Mouse (Mus musculus): Measurements from ENCODE around the gene Nwd2.

The Nwd2 gene

GRCm38 (mm10) chr5:63828380-63829185, 179.7 kb downstream of the Nwd2 start:
- no peak for DNase-seq (ENCODE audit: low spot score)

DNA sequence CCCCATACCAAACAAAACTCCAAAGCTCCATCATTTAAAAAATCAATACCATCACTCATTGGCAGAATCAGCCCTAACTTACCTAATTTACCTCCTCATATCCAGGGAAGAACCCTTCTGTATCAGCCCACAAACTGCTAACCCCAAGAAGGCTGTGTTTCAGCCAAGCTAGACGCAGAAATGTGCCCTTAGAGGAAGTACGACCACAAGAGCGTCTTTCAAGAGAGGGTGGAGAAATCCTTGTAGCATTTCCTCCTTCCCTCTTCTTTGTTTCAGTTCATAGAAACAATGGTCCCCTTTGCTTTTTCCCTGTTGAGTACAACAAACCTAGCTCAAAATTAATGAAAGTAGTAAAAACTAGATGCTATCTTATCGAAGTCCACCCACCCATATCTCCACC, 182.2 kb downstream of the Nwd2 start:
- no peak for DNase-seq (ENCODE audit: low spot score)

DNA sequence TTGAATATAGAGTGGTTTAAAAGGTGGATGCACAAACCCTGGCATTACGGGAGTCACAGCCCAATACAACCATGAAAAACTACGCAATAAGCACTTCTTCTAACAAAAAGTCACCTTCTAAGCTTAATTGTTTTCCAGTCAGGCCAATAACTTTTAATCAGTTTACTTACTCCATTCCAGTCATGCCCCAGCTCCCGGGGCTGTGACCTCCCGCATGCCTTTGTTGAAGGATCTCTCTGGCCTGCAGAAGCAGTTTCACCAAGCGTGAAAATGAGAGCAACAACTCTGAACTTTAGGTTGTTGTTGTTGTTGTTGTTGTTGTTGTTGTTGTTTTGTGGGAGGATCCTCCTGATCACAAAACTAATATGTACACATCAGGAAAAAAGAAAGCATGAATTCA, 185.1 kb downstream of the Nwd2 start:
- DNase-seq (ENCODE audit: low spot score) = no peak

DNA sequence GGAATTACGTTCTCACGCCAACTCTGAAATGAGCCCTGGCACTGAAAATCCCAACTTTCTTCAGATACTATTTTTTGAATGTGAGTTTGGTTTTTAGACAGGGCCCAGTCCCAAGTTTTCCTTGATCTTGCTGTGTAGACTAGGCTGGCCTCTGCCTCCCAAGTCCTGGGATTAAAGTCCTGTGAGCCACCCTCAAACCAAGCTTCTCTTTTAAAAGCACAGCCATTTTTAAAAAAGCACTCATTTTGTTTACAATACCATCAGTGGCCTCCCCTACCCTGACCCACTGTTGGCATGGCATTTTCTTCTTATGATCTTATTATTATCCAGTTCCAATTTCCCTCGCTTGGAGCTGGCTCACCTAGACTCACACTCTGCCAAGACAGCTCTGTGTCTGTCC, 185.5 kb downstream of the Nwd2 start:
- no peak for DNase-seq (ENCODE audit: low spot score)

- DNase-seq (ENCODE audit: low spot score) = no peak
These were observed 188.2 kb downstream of the Nwd2 start for GRCm38 (mm10) chr5:63837115-63837514.

- no peak for DNase-seq (ENCODE audit: low spot score)
These were observed 188.9 kb downstream of the Nwd2 start for GRCm38 (mm10) chr5:63837851-63838250.

DNA sequence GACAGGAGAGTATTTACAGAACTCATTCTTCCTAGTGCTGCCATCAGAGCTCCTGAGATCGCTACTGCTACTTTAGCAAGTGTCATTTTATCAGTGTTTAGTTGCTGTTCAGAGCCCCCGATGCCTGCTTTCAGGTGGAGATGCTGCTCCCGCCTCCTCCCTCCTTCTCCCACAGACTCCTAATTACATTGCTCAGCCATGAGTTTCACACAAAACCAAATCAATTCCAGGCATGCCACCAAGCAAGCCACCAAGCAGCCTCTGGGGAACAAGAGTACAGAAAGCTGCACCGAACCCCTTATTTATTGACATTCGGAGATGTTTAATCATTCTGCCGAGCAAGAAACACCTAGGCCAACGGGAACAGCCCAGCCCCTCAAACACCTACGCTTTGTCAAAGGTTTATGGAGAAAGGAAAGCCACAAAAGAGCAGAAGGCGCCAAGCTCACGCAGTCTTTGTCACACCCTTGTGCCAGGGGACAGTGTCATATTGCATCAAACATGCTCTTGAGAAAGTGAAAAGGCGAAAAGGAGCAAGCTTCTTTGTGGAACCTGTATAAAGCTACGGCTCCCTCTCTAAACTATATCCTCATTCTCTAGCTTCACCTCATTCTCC, 191.0 kb downstream of the Nwd2 start:
- no peak for DNase-seq (ENCODE audit: low spot score)

DNA sequence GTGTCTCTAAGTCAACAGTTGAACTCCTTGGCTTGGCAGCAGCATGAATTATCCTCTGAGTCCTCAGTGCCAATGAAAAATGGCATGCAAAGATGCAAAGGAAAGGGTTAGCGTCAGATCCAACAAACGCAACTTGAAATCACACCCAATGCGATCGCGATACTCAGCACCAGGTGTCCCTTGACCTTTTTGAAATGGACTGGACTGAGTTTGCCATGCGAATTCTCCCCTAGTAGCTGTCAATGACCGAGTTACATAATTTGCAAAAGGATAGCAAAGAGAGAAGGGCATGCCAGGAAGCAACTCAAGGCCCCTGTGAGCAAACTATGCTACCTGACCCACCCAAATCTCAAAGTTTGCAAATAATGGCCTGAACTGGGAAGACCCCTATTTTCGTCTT, 198.2 kb downstream of the Nwd2 start:
- DNase-seq (ENCODE audit: low spot score) = no peak

- DNase-seq (ENCODE audit: low spot score) = no peak
These were observed 198.8 kb downstream of the Nwd2 start for GRCm38 (mm10) chr5:63847541-63848226.

DNA sequence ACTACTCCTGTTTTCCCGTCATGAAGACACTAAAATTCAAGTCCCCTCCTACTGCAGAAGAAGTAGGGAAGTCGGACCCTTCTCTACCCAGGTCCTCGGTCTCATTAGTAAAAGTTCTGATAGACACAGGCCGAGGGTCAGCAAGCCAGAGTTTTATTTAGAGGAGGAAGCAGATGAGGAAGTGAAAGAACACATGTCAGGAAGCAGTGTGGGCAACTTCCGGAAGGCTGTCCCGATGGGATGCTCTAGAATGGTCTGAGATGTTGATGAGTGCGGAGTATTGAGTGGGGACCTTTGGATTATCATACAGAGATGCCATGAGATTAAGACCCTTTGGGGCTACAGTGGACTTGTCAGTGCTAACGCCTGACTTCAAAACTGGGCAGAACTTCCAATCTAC, 210.0 kb downstream of the Nwd2 start:
- no peak for DNase-seq (ENCODE audit: low spot score)

All from spleen, adult 12 weeks (tissue).